Mouse (Mus musculus) urinary bladder, adult 18-20 months (tissue): ENCODE results near the gene AI464131.

ENCODE experiments used
- DNase-seq, 2 experiments: peaks; one replicate each; pipeline ENCODE4 v3.0.0; 2022; ENCODE audit warnings: low spot score in 2 of 2, mixed read lengths in 2 of 2

Gene AI464131

DNA sequence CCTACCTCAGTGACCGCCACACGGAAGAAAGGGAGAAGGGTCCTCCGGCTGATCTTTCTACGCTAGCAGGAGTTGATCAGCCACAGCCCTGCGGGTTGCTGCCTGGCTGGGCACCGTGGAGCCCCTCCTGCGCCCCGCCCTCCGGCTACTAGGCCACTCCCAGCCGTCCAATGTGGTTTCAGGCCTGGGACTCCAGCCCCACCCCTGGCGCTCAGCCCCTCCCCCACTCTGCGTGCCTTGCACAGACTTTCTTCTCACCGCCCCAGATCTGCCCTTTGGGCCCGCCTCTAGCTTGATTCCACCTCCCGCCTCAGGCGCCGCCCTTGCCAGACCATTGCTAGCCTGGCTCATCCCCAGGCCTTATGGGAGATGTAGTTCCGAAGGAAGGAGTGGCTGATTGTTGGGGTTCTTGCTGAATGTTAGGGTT, at the start of gene AI464131:
TSS of gene AI464131 (minus strand) at position 91 of the 427 bp plus-strand sequence.
- DNase-seq: peak; percentile 98

DNA sequence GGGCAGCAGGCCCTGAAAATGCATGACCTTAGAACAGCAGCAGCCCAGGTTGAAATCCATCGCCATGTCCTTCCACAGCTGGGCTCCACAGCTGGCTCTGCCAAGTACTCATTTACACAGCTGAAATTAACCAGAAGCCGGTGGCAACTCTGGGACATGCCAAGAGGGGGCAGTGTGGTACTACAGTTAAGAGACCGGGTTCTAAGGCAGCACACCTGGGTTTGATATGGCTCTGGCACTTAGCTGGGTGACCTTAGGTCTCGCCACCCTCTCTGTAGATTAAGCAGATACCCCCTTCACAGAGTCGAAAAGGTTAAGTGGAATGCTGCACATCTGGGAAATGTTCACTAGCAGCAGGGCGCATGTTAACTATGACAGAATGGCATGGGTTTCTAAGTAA, 49.7 kb upstream of the AI464131 start:
- DNase-seq: peak; percentile 31 to 64

GRCm38 (mm10) chr4:41547086-41547485, 44.2 kb upstream of the AI464131 start:
- DNase-seq: no peak

GRCm38 (mm10) chr4:41545985-41546384, 43.1 kb upstream of the AI464131 start:
- DNase-seq: no peak

DNA sequence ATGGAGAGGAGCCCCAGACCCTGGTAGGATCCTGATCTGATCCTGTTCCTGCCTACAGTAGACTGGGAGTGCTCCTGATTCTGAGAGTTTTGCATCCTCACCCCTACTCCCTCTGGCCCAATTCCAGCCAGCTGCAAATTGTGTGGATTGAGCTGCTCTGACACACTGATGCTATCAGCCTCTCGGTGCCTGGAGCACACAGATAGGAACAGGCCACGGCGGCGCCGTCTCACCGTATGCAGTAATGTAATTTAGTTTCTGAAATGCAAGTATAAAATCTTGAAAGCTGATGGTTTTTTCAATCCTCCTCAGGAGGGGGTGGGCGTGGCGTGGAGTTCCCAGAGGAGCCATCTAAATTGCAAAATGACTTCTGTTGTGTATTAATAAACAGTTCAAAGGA, 39.3 kb upstream of the AI464131 start:
- no peak for DNase-seq

- no peak for DNase-seq
These were observed 32.0 kb upstream of the AI464131 start for GRCm38 (mm10) chr4:41534866-41535265.

DNA sequence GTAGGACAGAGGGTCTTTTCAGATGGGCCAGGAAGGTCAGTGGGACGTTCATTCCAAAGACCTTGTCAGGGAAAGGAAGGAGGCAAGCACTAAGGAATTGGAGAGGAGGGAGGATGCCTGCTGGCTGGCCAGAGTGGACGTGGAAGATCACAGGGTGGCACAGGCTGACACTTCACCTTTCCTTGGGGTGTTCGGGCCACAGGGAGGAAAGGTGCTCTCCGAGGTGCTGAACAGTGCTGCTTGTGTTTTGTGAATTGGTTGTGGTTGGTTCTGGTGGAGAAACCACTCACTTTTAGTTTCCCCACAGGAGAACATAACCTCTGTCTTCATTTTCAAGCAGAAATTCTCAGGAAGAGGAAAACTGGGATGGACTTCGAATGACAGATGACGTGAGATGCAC, 29.5 kb upstream of the AI464131 start:
- DNase-seq: peak in 1 of 2 experiments; percentile 16

GRCm38 (mm10) chr4:41527996-41528395, 25.1 kb upstream of the AI464131 start:
- no peak for DNase-seq

GRCm38 (mm10) chr4:41527076-41527475, 24.2 kb upstream of the AI464131 start:
- DNase-seq: no peak

DNA sequence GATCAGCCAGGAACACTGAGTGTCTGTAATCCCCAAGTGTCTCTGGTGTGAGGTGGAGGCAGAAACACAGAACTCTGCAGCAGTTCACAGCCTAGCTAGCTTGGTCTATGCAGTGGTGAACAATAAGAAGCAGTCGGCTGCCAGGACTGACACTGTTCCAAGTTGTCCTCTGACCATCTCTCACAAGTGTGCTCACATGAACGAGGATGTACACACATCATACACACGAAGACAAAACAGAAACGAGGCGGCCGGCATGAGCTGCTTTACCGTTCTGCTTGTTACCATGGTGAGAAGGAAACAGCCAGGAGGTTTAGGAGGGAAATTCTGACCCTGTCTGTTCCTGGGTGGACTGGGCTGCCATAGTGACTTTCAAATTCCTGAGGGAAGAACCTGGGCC, 23.7 kb upstream of the AI464131 start:
- DNase-seq: no peak

DNA sequence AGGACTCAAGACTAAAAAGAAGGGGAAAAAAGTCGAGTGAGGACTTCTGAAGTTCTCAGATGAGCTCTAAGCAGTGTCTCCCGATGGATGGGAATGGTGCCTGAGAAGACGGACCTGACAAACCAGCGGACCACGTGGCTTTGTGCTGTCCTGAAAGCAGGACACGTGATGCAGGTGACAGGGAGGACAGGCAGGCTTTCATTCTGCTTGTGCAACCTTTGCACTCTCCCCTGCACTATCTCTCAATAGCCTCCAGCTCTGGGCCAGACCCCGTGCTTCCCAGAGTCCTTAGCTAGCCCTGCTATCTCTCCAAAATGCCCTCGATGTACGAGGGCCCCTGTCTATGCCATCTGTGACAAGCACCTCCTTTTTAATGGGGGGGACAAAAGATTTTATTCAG, 22.0 kb upstream of the AI464131 start:
- DNase-seq: no peak

GRCm38 (mm10) chr4:41523839-41524238, 21.0 kb upstream of the AI464131 start:
- DNase-seq: no peak

DNA sequence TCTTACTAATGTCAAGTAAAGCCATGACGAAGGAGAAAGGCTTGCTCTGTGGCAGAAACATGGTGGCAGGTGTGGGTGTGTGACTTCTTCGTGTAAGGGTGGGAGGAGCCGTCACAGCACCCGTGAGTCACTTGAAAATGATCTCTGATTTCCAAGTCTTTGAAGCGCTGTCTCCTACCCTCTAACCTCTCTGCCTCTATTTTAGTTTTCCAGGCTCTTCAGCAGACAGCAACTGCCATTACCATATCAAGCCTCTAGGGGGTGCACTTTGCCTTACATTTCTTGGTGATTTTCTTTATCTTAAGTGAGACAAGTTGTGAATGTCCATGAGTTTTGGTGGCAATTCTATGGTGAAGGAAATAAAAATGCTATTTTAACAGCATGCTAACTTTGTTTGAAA, 19.9 kb upstream of the AI464131 start:
- peak in 1 of 2 experiments; percentile 17 for DNase-seq

DNA sequence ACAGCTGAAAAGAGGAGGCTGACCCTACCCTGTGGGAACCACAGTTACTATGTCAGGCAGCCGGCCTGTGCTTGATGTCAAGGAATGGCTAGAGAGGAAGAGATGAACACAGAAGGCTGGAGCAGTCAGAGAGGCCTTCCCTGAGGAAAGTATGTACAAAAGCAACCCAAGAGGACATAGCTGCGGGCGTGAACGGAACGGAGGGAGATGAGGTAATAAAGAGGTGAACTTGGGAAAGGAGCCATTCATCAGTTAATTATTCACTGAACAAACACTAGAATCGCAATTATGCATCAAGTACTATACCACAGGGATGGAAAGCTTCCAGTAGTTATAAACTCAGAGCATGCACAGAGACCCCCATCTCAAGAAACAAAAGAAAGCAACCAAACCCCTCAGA, 19.3 kb upstream of the AI464131 start:
- no peak for DNase-seq

- DNase-seq: no peak
These were observed 17.8 kb upstream of the AI464131 start for GRCm38 (mm10) chr4:41520641-41521040.

- no peak for DNase-seq
These were observed 16.3 kb upstream of the AI464131 start for GRCm38 (mm10) chr4:41519195-41519594.

GRCm38 (mm10) chr4:41518349-41518748, 15.5 kb upstream of the AI464131 start:
- no peak for DNase-seq

DNA sequence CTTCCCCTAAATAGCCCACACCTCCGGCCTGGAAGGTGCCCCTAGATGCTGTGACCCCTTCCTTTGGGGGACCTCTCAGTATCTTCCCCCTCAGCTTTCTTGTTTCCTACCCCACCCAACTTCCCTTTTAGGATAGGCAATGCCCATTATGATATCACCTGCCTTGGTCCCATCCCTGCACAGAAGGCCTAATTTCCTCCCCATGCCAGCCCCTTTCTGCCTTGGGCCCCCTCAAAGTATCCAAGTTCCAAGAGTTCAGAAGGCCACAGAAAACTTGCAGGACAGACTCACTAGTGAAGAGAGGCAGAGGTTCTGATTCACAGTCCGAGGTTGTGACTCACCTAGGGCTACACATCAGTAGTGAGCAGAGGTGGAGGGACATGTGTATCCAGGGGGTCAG, 14.4 kb upstream of the AI464131 start, which contains the start of gene 1110017D15Rik:
TSS of gene 1110017D15Rik (minus strand) at position 101 of the 400 bp plus-strand sequence.
- DNase-seq: no peak

DNA sequence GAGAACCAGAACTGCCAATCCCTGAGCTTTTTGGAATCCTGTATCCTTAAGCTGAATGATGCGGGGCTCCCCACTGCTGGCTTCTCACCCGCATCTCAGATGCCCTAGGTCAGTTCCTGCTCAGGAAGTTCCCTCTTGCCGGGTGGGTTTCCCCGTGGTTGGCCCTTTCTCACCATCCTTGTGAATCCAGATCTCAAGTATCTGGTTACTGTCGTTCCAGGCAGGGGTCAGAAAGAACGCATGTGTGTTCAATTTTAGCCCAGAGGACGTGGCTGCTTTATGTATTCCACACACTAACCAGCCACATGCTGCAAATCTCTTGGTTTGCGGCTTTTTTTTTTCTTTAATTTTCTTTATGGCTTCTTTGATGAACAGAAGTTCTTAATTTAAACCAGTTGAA, 10.8 kb upstream of the AI464131 start:
- no peak for DNase-seq

GRCm38 (mm10) chr4:41513309-41513708, 10.4 kb upstream of the AI464131 start:
- no peak for DNase-seq

DNA sequence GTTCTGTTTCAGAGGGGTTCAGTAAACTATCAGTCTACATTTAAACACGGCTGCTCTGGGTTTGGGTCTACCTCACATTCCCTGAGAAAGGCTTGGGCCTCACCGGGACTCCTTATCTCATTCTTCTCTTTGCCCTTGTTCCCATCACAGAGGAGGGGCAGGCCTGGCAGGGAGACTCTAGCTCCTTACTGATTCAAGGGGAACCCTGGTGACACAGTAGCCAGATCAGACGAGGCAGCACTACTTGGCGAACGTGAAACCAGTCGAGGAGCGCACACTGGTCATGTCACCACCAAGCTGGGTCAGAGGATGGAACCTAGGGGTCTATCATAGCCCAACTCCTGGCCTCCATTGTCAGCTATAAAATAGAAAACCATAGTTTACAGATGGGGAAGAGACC, 5.1 kb upstream of the AI464131 start:
- DNase-seq: no peak

- DNase-seq: no peak
These were observed 4.5 kb upstream of the AI464131 start for GRCm38 (mm10) chr4:41507326-41507924.

DNA sequence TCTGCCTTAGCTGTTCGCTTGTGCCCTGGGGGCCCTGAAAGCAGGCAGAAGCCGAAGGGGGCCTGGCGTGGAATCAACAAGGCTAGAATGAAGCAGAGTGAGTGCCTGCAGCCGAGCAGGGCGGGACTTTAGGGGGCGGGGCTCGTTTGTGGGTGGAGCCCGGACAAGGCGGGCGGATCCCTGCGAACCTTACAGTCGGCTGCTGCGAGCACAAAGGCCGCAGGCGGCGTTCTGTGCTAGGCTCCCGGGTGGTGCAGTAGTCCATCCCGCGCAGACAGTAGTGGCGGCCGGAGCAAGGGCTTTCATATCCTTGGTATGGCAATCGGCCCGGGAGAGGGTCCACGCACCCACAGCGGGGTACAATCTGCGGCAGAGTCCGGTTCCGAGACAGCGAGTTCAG, 4.0 kb upstream of the AI464131 start:
- DNase-seq: peak; percentile 82 to 88

GRCm38 (mm10) chr4:41506156-41506555, 3.3 kb upstream of the AI464131 start:
- no peak for DNase-seq
